Mouse (Mus musculus): ENCODE measurements around the gene Fam189b. TPM values are rescaled to one million over a fixed set of nuclear protein-coding genes. Genes with fewer than 3 reads are reported as not detected.

Gene Fam189b
- 27.4 TPM for polyA plus RNA-seq (2012; fragmentation: generic; extraction: Trizol)
- long read RNA-seq, experiment 1, partial matches to known transcripts, result 3 of 6 reads
- long read RNA-seq, experiment 1, other reads (novel, unspliced or antisense), result 1 of 6 reads
- long read RNA-seq, experiment 2, transcript Fam189b-201 (12 exons, 3,083 nt), result major isoform, 19 of 41 reads
- long read RNA-seq, experiment 2, partial matches to known transcripts, result 8 of 41 reads
- long read RNA-seq, experiment 2, other reads (novel, unspliced or antisense), result 11 of 41 reads

- peaks cover 12% of the 10 kb centered on the region for H3K79me2 ChIP-seq (ENCODE audit: control insufficient read depth, insufficient read depth)
- no peaks in the 10 kb centered on the region for H3K27me3 ChIP-seq (ENCODE audit: control insufficient read depth, insufficient read depth, insufficient read length)
- peaks cover 34% of the 10 kb centered on the region for H3K36me3 ChIP-seq (ENCODE audit: control insufficient read depth, insufficient read depth)
- TF ChIP-seq CTCF (IDR thresholded peaks at IDR 0.05; ENCODE audit: control insufficient read depth, insufficient read depth, insufficient read length) (no peak), MYOD1 (IDR thresholded peaks at IDR 0.05; ENCODE audit: control insufficient read depth, insufficient read length, low read depth) (peak; percentile 13)
- peaks cover 11% of the 10 kb centered on the region for H3K79me3 ChIP-seq (ENCODE audit: low read depth)
- peak within 1 kb of the TSS; percentile 23 for H3K4me3 ChIP-seq (ENCODE audit: insufficient read depth, poor library complexity, severe bottlenecking)
- peak within 1 kb of the TSS; percentile 88 for H3ac ChIP-seq (ENCODE audit: control insufficient read depth, insufficient read length, low read depth)
These were observed at the start of gene Fam189b for GRCm38 (mm10) chr3:89183058-89183958. Fam189b (plus strand) TSS chr3:89183143.

- Histone ChIP-seq H3K27me3 (ENCODE audit: control insufficient read depth, insufficient read depth, insufficient read length) (peaks cover 67% of the 10 kb centered on the region), H3K36me3 (ENCODE audit: control insufficient read depth, insufficient read depth) (no peaks in the 10 kb centered on the region)
- no peak for TF ChIP-seq CTCF (IDR thresholded peaks at IDR 0.05; ENCODE audit: control insufficient read depth, insufficient read depth, insufficient read length)
- no peak for TF ChIP-seq CEBPB (IDR thresholded peaks at IDR 0.05; ENCODE audit: low read depth)
- TF ChIP-seq FOSL1 (IDR thresholded peaks at IDR 0.05; ENCODE audit: insufficient read depth, low read length, poor library complexity, severe bottlenecking), result no peak
- TF ChIP-seq MAX (IDR thresholded peaks at IDR 0.05), result no peak
- no peak for TF ChIP-seq USF1 (IDR thresholded peaks at IDR 0.05; ENCODE audit: low read depth)
- no peak for TF ChIP-seq MYOD1 (IDR thresholded peaks at IDR 0.05; ENCODE audit: control insufficient read depth, insufficient read length, low read depth)
- TF ChIP-seq MYOG (IDR thresholded peaks at IDR 0.05; ENCODE audit: control insufficient read depth, extremely low read depth, insufficient read length), result no peak
These were observed 49.2 kb upstream of the Fam189b start for GRCm38 (mm10) chr3:89133752-89134151.

GRCm38 (mm10) chr3:89135958-89136357 lies 47.0 kb upstream of the Fam189b start, which contains the start of gene Pklr:
Pklr (plus strand) TSS chr3:89136142.
- H3K27me3 ChIP-seq (ENCODE audit: control insufficient read depth, insufficient read depth, insufficient read length), result peaks cover 72% of the 10 kb centered on the region
- no peak within 1 kb of the TSS for H3ac ChIP-seq (ENCODE audit: control insufficient read depth, insufficient read length, low read depth)
- H3K36me3 ChIP-seq (ENCODE audit: control insufficient read depth, insufficient read depth), result no peaks in the 10 kb centered on the region
- no peak within 1 kb of the TSS for H3K4me3 ChIP-seq (ENCODE audit: insufficient read depth, poor library complexity, severe bottlenecking)
- no peaks in the 10 kb centered on the region for H3K79me2 ChIP-seq (ENCODE audit: control insufficient read depth, insufficient read depth)
- TF ChIP-seq MYOG (IDR thresholded peaks at IDR 0.05; ENCODE audit: control insufficient read depth, extremely low read depth, insufficient read length), result no peak
- no peak for TF ChIP-seq CTCF (IDR thresholded peaks at IDR 0.05; ENCODE audit: control insufficient read depth, insufficient read depth, insufficient read length)
- no peak for TF ChIP-seq MAX (IDR thresholded peaks at IDR 0.05)
- TF ChIP-seq CEBPB (IDR thresholded peaks at IDR 0.05; ENCODE audit: low read depth), result no peak
- TF ChIP-seq USF1 (IDR thresholded peaks at IDR 0.05; ENCODE audit: low read depth), result no peak
- TF ChIP-seq FOSL1 (IDR thresholded peaks at IDR 0.05; ENCODE audit: insufficient read depth, low read length, poor library complexity, severe bottlenecking), result no peak
- no peak for TF ChIP-seq MYOD1 (IDR thresholded peaks at IDR 0.05; ENCODE audit: control insufficient read depth, insufficient read length, low read depth)
- no peaks in the 10 kb centered on the region for H3K79me3 ChIP-seq (ENCODE audit: low read depth)

More at GRCm38 (mm10) chr3:89133752-89134151, 49.2 kb upstream of the Fam189b start:
- no peak overlapping the region for H3K4me3 ChIP-seq (ENCODE audit: insufficient read depth, poor library complexity, severe bottlenecking)
- H3K79me2 ChIP-seq (ENCODE audit: control insufficient read depth, insufficient read depth), result no peaks in the 10 kb centered on the region
- H3K79me3 ChIP-seq (ENCODE audit: low read depth), result no peaks in the 10 kb centered on the region
- H3ac ChIP-seq (ENCODE audit: control insufficient read depth, insufficient read length, low read depth), result no peak overlapping the region

GRCm38 (mm10) chr3:89136365-89136764 lies 46.6 kb upstream of the Fam189b start:
- Histone ChIP-seq H3ac (ENCODE audit: control insufficient read depth, insufficient read length, low read depth) (no peak overlapping the region), H3K79me2 (ENCODE audit: control insufficient read depth, insufficient read depth) (no peaks in the 10 kb centered on the region), H3K36me3 (ENCODE audit: control insufficient read depth, insufficient read depth) (no peaks in the 10 kb centered on the region), H3K79me3 (ENCODE audit: low read depth) (no peaks in the 10 kb centered on the region), H3K4me3 (ENCODE audit: insufficient read depth, poor library complexity, severe bottlenecking) (no peak overlapping the region), H3K27me3 (ENCODE audit: control insufficient read depth, insufficient read depth, insufficient read length) (peaks cover 76% of the 10 kb centered on the region)
- no peak for TF ChIP-seq MYOD1 (IDR thresholded peaks at IDR 0.05; ENCODE audit: control insufficient read depth, insufficient read length, low read depth)
- no peak for TF ChIP-seq CTCF (IDR thresholded peaks at IDR 0.05; ENCODE audit: control insufficient read depth, insufficient read depth, insufficient read length)
- TF ChIP-seq FOSL1 (IDR thresholded peaks at IDR 0.05; ENCODE audit: insufficient read depth, low read length, poor library complexity, severe bottlenecking), result no peak

- no peak overlapping the region for H3K4me3 ChIP-seq (ENCODE audit: insufficient read depth, poor library complexity, severe bottlenecking)
- no peaks in the 10 kb centered on the region for H3K79me3 ChIP-seq (ENCODE audit: low read depth)
- no peak overlapping the region for H3ac ChIP-seq (ENCODE audit: control insufficient read depth, insufficient read length, low read depth)
- H3K27me3 ChIP-seq (ENCODE audit: control insufficient read depth, insufficient read depth, insufficient read length), result peaks cover 84% of the 10 kb centered on the region
- no peak for TF ChIP-seq USF1 (IDR thresholded peaks at IDR 0.05; ENCODE audit: low read depth)
- TF ChIP-seq MYOD1 (IDR thresholded peaks at IDR 0.05; ENCODE audit: control insufficient read depth, insufficient read length, low read depth), result no peak
- TF ChIP-seq FOSL1 (IDR thresholded peaks at IDR 0.05; ENCODE audit: insufficient read depth, low read length, poor library complexity, severe bottlenecking), result no peak
- no peak for TF ChIP-seq CEBPB (IDR thresholded peaks at IDR 0.05; ENCODE audit: low read depth)
- no peaks in the 10 kb centered on the region for H3K36me3 ChIP-seq (ENCODE audit: control insufficient read depth, insufficient read depth)
- no peaks in the 10 kb centered on the region for H3K79me2 ChIP-seq (ENCODE audit: control insufficient read depth, insufficient read depth)
These were observed 38.1 kb upstream of the Fam189b start for GRCm38 (mm10) chr3:89144821-89145220.
